Mouse (Mus musculus) urinary bladder, postnatal 14 days (tissue): ENCODE measurements around the gene Ckm.
A peak's percentile ranks its signal among the peaks of the same experiment; 100 is the strongest.

Experiments
- DNase-seq: peaks from one replicate; pipeline ENCODE4 v3.0.0; 2021; ENCODE audit warnings: low spot score

Ckm gene

GRCm38 (mm10) chr7:19404476-19404875, at the start of gene Ckm:
Ckm (plus strand) TSS chr7:19404776.
- DNase-seq: no peak

- DNase-seq: no peak
These were observed 49.6 kb upstream of the Ckm start for GRCm38 (mm10) chr7:19354991-19355390.

- no peak for DNase-seq
These were observed 48.3 kb upstream of the Ckm start for GRCm38 (mm10) chr7:19356311-19356710.

- DNase-seq: no peak
These were observed 46.9 kb upstream of the Ckm start for GRCm38 (mm10) chr7:19357381-19358375.

- no peak for DNase-seq
These were observed 45.9 kb upstream of the Ckm start for GRCm38 (mm10) chr7:19358634-19359033.

GRCm38 (mm10) chr7:19359299-19359891, 45.2 kb upstream of the Ckm start, which contains the start of the genes Cd3eap and Ppp1r13l:
Cd3eap (minus strand) TSS chr7:19359483.
Ppp1r13l (plus strand) TSS chr7:19359749.
- peak; percentile 87 for DNase-seq

GRCm38 (mm10) chr7:19359892-19360641, 44.5 kb upstream of the Ckm start:
- peak; percentile 87 for DNase-seq

- DNase-seq: peak; percentile 96
These were observed 43.6 kb upstream of the Ckm start for GRCm38 (mm10) chr7:19360944-19361343.

GRCm38 (mm10) chr7:19361720-19362119, 42.9 kb upstream of the Ckm start:
- peak; percentile 91 for DNase-seq

- DNase-seq: no peak
These were observed 42.3 kb upstream of the Ckm start for GRCm38 (mm10) chr7:19362276-19362675.

- DNase-seq: peak; percentile 90
These were observed 40.7 kb upstream of the Ckm start for GRCm38 (mm10) chr7:19363881-19364280.

GRCm38 (mm10) chr7:19365376-19365775, 39.2 kb upstream of the Ckm start:
- DNase-seq: peak; percentile 85

GRCm38 (mm10) chr7:19368380-19368779, 36.2 kb upstream of the Ckm start:
- DNase-seq: peak; percentile 44

- peak; percentile 45 for DNase-seq
These were observed 34.7 kb upstream of the Ckm start for GRCm38 (mm10) chr7:19369823-19370425.

- no peak for DNase-seq
These were observed 31.2 kb upstream of the Ckm start for GRCm38 (mm10) chr7:19373367-19373766.

GRCm38 (mm10) chr7:19375368-19375767, 29.2 kb upstream of the Ckm start:
- DNase-seq: no peak

- no peak for DNase-seq
These were observed 28.6 kb upstream of the Ckm start for GRCm38 (mm10) chr7:19376019-19376418.

- no peak for DNase-seq
These were observed 26.5 kb upstream of the Ckm start for GRCm38 (mm10) chr7:19378049-19378448.

- DNase-seq: peak; percentile 99
These were observed 23.0 kb upstream of the Ckm start, which contains the start of gene Ercc2 for GRCm38 (mm10) chr7:19381377-19382165. Ercc2 (plus strand) TSS chr7:19382010.

- DNase-seq: peak; percentile 27
These were observed 22.4 kb upstream of the Ckm start for GRCm38 (mm10) chr7:19382166-19382541.

- DNase-seq: no peak
These were observed 20.9 kb upstream of the Ckm start for GRCm38 (mm10) chr7:19383708-19384107.
